Mouse (Mus musculus) myocyte (in vitro differentiated cells): Measurements from ENCODE around the gene Rngtt.

Source experiments
- E2F4 ChIP-seq: IDR thresholded peaks from one replicate; pipeline ENCODE4 v1.6.1; 2011; ENCODE audit warnings: mild to moderate bottlenecking, control low read depth, moderate library complexity; ENCODE audit not compliant: insufficient read depth
- MYOG ChIP-seq, 3 experiments: IDR thresholded peaks; one replicate each; pipeline ENCODE4 v1.6.1; 2011; ENCODE audit warnings: control low read depth in 2 of 3, low read depth in 2 of 3, mild to moderate bottlenecking in 2 of 3; ENCODE audit not compliant: insufficient read length in 2 of 3, control insufficient read depth in 1 of 3, insufficient read depth in 1 of 3

DNA sequence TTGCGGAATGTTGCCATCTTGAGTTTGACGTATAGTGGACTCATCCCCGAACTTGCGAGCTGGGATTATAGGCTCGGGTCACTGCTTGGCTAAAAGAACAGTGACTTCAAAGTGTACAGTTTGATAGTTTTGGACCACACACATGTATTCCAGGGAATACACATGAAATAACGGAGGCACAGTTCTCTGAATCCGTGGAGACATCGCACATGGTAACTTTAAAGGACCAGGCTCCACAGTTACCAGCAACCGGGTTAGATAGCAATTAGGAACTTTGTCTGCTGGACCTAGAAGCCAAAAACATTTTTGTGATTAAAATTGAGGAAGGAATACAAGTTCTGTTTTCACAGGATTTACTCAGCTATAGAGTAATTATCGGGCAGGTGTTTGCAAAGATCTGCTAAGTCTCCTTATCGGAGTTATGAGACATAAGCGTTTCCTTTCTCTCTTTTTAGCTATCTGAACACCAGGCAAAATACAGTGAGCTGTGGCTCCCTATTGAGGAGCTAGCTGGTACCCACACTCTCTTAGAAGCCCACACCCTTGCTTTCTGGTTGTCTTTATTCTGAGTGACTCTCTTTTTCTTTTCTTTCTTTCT, 828 bp downstream of the Rngtt start:
- TF ChIP-seq E2F4 (no peak), MYOG (IDR thresholded peaks at IDR 0.05; ENCODE audit: control insufficient read depth in 1 of 3, insufficient read depth in 1 of 3, insufficient read length in 2 of 3, low read depth in 2 of 3) (no peak)
